ENCODE assay signal across 19 mouse cellular contexts in the genomic region with DNA sequence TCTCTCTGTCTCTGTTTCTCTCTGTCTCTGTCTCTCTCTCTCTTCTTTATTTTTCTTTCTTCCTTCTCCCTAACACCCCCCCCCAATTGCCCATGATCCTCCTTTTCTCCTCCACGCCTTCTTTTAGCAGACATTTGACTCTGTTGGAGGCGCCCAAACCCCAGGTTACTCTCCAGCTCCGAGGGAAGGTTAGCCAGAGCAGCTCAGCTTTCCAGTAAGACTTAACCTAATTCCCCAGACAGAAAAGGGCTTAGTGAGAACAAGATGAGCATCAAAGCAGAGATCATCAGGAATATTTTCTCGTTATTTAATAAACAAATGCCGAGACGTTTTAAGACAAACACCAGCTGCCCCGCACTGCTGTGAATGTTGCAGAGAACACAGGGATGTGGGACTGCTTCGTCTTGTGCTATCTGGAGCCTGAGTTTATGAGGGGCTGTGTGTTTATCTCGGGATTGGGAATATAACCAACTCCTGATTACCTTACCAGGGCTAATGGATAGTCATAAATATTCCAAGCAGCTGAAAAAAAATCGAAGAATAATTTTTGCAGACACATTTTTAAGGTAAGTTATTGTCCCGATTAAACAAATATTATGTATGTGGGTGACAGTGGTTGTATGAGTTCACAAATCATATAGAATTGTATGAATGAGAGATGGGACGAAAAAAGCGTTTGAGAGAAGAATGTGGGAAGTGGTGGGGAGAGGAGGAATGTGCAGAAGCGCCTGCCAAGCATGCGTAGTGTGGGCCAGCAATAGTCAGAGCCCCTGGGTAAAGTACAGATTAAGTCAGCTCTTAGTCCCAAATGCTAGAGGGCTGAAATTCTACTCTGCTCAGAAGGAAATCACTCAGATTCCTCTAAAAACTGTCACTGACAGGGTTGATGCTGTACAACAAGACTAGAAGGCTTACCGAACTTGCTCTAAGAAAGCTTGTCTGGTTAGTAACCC. TPM values are rescaled to one million over a fixed set of nuclear protein-coding genes. Genes with fewer than 3 reads are reported as not detected.
DNase-seq lines count a peak whose midpoint lies in the region; ATAC-seq lines count a peak whose summit lies in the region.
"Had no signal": no experiment of that assay in that cellular context is flagged by ENCODE, and none has a peak within 500 bp of the region (broad histone marks: within the 10 kb centered on the region; RNA-seq: fewer than 3 reads in every experiment).

No protein-coding gene starts in this region.

- no peak overlapping the region; the same call in 1 of the 2 replicates for H3K4me2 ChIP-seq in kidney, embryonic 16.5 days (replicated peaks; ENCODE audit: low read depth, low read length)
- peak overlapping the region; percentile 30; the same call in 1 of the 2 replicates for H3K4me2 ChIP-seq in lung, embryonic 16.5 days (ENCODE audit: low read depth, low read length)
- no peak overlapping the region; the same call in 1 of the 2 replicates for H3K4me2 ChIP-seq in stomach, embryonic 14.5 days (replicated peaks; ENCODE audit: low read depth, low read length)
- no peak overlapping the region for H3K4me2 ChIP-seq in midbrain, embryonic 13.5 days (replicated peaks)
- H3K4me2 ChIP-seq: heart, embryonic 13.5 days; hindbrain, embryonic 13.5 days; midbrain, embryonic 15.5 days; neural tube, embryonic 12.5 days had no signal

- no peak overlapping the region for H3K9ac ChIP-seq in kidney, embryonic 16.5 days (replicated peaks; ENCODE audit: low read length)
- no peak overlapping the region for H3K9ac ChIP-seq in lung, embryonic 16.5 days (ENCODE audit: low read length)
- no peak overlapping the region for H3K9ac ChIP-seq in stomach, embryonic 14.5 days (replicated peaks; ENCODE audit: low read depth, low read length)
- H3K9ac ChIP-seq in midbrain, embryonic 13.5 days (replicated peaks), result no peak overlapping the region
- H3K9ac ChIP-seq: forebrain, postnatal 0 days; heart, embryonic 13.5 days; hindbrain, embryonic 13.5 days; liver, postnatal 0 days; midbrain, embryonic 15.5 days; neural tube, embryonic 12.5 days had no signal

- ATAC-seq in kidney, embryonic 16.5 days (ENCODE audit: low FRiP score, low TSS enrichment), result no peak
- peak; percentile 85 for ATAC-seq in lung, embryonic 16.5 days (ENCODE audit: low read depth)
- ATAC-seq in stomach, embryonic 14.5 days (ENCODE audit: insufficient number of reproducible peaks, insufficient read depth, low FRiP score, low read depth), result no peak
- ATAC-seq in frontal cortex, adult (ENCODE audit: low TSS enrichment), result no peak
- ATAC-seq in midbrain, embryonic 13.5 days, result no peak
- ATAC-seq: liver, postnatal 0 days had no signal

- no peak overlapping the region for H3K4me3 ChIP-seq in kidney, embryonic 16.5 days (ENCODE audit: low read length)
- H3K4me3 ChIP-seq in lung, embryonic 16.5 days (ENCODE audit: low read length), result no peak overlapping the region
- H3K4me3 ChIP-seq in stomach, embryonic 14.5 days (ENCODE audit: low read depth, low read length), result no peak overlapping the region
- no peak overlapping the region for H3K4me3 ChIP-seq in midbrain, embryonic 13.5 days (replicated peaks)
- H3K4me3 ChIP-seq: heart, embryonic 13.5 days; hindbrain, embryonic 13.5 days; midbrain, embryonic 15.5 days; neural tube, embryonic 12.5 days had no signal

- no peaks in the 10 kb centered on the region for H3K27me3 ChIP-seq in kidney, embryonic 16.5 days (ENCODE audit: insufficient read depth, low read length)
- H3K27me3 ChIP-seq in lung, embryonic 16.5 days (ENCODE audit: control insufficient read depth, insufficient read depth, low read depth, low read length), result no peaks in the 10 kb centered on the region
- H3K27me3 ChIP-seq in stomach, embryonic 14.5 days (ENCODE audit: control insufficient read depth, insufficient read depth, low read length), result no peaks in the 10 kb centered on the region
- no peaks in the 10 kb centered on the region for H3K27me3 ChIP-seq in midbrain, embryonic 13.5 days
- H3K27me3 ChIP-seq: heart, embryonic 13.5 days; hindbrain, embryonic 13.5 days; midbrain, embryonic 15.5 days; neural tube, embryonic 12.5 days had no signal

- H3K9me3 ChIP-seq in kidney, embryonic 16.5 days (ENCODE audit: low read length), result no peaks in the 10 kb centered on the region
- H3K9me3 ChIP-seq in lung, embryonic 16.5 days (ENCODE audit: control insufficient read depth, low read length), result no peaks in the 10 kb centered on the region
- no peaks in the 10 kb centered on the region for H3K9me3 ChIP-seq in stomach, embryonic 14.5 days (ENCODE audit: control insufficient read depth, low read depth, low read length)
- no peaks in the 10 kb centered on the region for H3K9me3 ChIP-seq in midbrain, embryonic 13.5 days
- H3K9me3 ChIP-seq: heart, embryonic 13.5 days; hindbrain, embryonic 13.5 days; midbrain, embryonic 15.5 days; neural tube, embryonic 12.5 days had no signal

- peak; percentile 18 for DNase-seq in gastrocnemius, postnatal 10 days
- no peak for DNase-seq in gastrocnemius, adult 8-10 months (ENCODE audit: low spot score in 2 of 2)
- DNase-seq in kidney, postnatal 36 days, result peak; percentile 3 to 12
- DNase-seq: adrenal gland, postnatal 36 days; cerebellum, postnatal 36 days; forebrain, postnatal 0 days; layer of hippocampus, adult 9-11 months; left cerebral cortex, postnatal 4 days; liver, postnatal 0 days; right cerebral cortex, adult 18-20 months had no signal

- H3K27ac ChIP-seq in kidney, embryonic 16.5 days (ENCODE audit: low read length), result no peak overlapping the region
- peak overlapping the region; percentile 80 for H3K27ac ChIP-seq in lung, embryonic 16.5 days (ENCODE audit: low read length)
- H3K27ac ChIP-seq in stomach, embryonic 14.5 days (ENCODE audit: low read length), result 0 out of 2 replicates have a peak overlapping the region, but pooled peaks have one; percentile 48
- no peak overlapping the region for H3K27ac ChIP-seq in midbrain, embryonic 13.5 days
- H3K27ac ChIP-seq: heart, embryonic 13.5 days; hindbrain, embryonic 13.5 days; midbrain, embryonic 15.5 days; neural tube, embryonic 12.5 days had no signal

- 57% methylated on average over 16 of the region's 16 CpGs for whole genome bisulfite sequencing in kidney, embryonic 16.5 days
- 38% methylated on average over 16 of the region's 16 CpGs for WGBS in lung, embryonic 16.5 days
- 33% methylated on average over 16 of the region's 16 CpGs for WGBS in stomach, embryonic 14.5 days
- WGBS in midbrain, embryonic 13.5 days, result 65% methylated on average over 16 of the region's 16 CpGs

- no peaks in the 10 kb centered on the region for H3K36me3 ChIP-seq in kidney, embryonic 16.5 days (ENCODE audit: insufficient read depth, low read length)
- H3K36me3 ChIP-seq in lung, embryonic 16.5 days (ENCODE audit: control insufficient read depth, insufficient read depth, low read length), result no peaks in the 10 kb centered on the region
- H3K36me3 ChIP-seq in stomach, embryonic 14.5 days (ENCODE audit: control insufficient read depth, insufficient read depth, low read length), result no peaks in the 10 kb centered on the region
- no peaks in the 10 kb centered on the region for H3K36me3 ChIP-seq in midbrain, embryonic 13.5 days
- H3K36me3 ChIP-seq: heart, embryonic 13.5 days; hindbrain, embryonic 13.5 days; midbrain, embryonic 15.5 days; neural tube, embryonic 12.5 days had no signal

- H3K4me1 ChIP-seq in kidney, embryonic 16.5 days (ENCODE audit: insufficient read depth, low read length), result 0 out of 2 replicates have a peak, but pooled peaks cover 3% of the 10 kb centered on the region
- peaks cover 10% of the 10 kb centered on the region; the same call in 1 of the 2 replicates for H3K4me1 ChIP-seq in lung, embryonic 16.5 days (replicated peaks; ENCODE audit: control insufficient read depth, insufficient read depth, low read length)
- peaks cover 9% of the 10 kb centered on the region for H3K4me1 ChIP-seq in stomach, embryonic 14.5 days (ENCODE audit: control insufficient read depth, insufficient read depth, low read length)
- H3K4me1 ChIP-seq in midbrain, embryonic 13.5 days (replicated peaks), result peaks cover 6% of the 10 kb centered on the region; the same call in 1 of the 2 replicates
- H3K4me1 ChIP-seq: hindbrain, embryonic 13.5 days; neural tube, embryonic 12.5 days had no signal

RNA-seq across cellular contexts. Expression of gene Egflam, which starts 44.2 kb away (rescaled TPM):
- total RNA-seq in gastrocnemius, postnatal 10 days (2021), result 10 to 100 TPM; 17.4 to 21.3 TPM
- 10 to 100 TPM; 14.2 to 21.0 (median 19.4) TPM for total RNA-seq in gastrocnemius, adult 8-10 months (2022)
- 24.3 and 26.1 TPM in 2 replicates for polyA plus RNA-seq in kidney, embryonic 16.5 days (2015; fragmentation: Nextera tagmentation; extraction: Ambion mirVana)
- polyA plus RNA-seq in lung, embryonic 16.5 days (2015; fragmentation: Nextera tagmentation; extraction: Ambion mirVana), result 32.7 and 33.3 TPM in 2 replicates
- polyA plus RNA-seq in stomach, embryonic 14.5 days (2014; fragmentation: Nextera tagmentation; extraction: Ambion mirVana), result 19.0 and 19.4 TPM in 2 replicates
- 5.7 and 7.7 TPM in 2 replicates for polyA plus RNA-seq in midbrain, embryonic 13.5 days (2015; fragmentation: Nextera tagmentation; extraction: Ambion mirVana)

Comparison
In these comparisons a context has a peak if more than half of its experiments do, and no peak if none do; other contexts are left out.
1. DNase-seq: peak in gastrocnemius, postnatal 10 days (single experiment) and kidney, postnatal 36 days (2 of 2); none in gastrocnemius, adult 8-10 months (0 of 2).
2. H3K27ac ChIP-seq: peak in lung, embryonic 16.5 days (single experiment) and stomach, embryonic 14.5 days (single experiment); none in kidney, embryonic 16.5 days (single experiment) and midbrain, embryonic 13.5 days (single experiment).